Mouse (Mus musculus) layer of hippocampus, adult 9-10 months (tissue): Measurements from ENCODE around the gene Slc2a5.

ENCODE experiments used
- DNase-seq: peaks from one replicate; pipeline ENCODE4 v3.0.0; 2022; ENCODE audit warnings: low spot score

Gene Slc2a5

DNA sequence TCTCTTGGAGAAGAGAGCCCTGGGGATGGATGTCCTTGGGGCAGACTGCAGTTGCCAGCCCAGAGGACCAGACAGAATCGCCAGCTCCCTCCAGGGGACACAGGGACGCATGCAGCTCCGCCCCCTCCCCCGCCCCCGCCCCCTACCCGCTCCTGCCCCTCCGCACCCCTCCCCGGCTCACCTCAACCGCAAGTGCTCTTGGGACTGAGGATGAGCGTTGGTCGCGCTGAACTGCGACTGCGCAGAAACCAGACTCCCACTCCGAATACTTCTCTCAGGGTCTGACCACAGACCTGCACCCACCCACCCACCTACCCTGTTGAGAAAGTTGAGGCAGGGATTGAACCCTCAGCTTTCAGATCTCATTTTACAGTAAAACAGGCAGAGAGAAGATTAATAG lies at the start of gene Slc2a5:
Gene Slc2a5 (plus strand): TSS at position 229 of the 400 bp plus-strand sequence.
- no peak for DNase-seq

DNA sequence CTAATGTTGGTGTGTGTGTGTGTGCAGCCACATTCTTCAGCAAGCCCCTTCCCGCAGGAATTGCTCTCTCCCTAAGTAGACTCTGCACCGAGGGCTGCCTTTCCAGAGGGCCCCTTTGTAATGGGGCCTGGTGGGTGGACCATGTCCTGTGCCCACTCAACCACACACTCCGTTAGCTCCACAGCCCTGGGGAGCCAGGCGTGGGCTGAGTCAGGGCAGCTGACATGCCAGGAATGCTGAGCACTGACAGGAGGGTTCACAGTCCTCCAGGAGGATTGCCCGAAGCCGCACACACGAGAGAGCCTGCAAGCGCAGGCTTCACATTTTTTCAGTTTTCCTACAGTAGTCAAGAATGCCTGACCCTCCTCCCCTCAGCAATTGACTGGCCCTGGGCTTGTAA lies 48.9 kb upstream of the Slc2a5 start:
- DNase-seq, result no peak

DNA sequence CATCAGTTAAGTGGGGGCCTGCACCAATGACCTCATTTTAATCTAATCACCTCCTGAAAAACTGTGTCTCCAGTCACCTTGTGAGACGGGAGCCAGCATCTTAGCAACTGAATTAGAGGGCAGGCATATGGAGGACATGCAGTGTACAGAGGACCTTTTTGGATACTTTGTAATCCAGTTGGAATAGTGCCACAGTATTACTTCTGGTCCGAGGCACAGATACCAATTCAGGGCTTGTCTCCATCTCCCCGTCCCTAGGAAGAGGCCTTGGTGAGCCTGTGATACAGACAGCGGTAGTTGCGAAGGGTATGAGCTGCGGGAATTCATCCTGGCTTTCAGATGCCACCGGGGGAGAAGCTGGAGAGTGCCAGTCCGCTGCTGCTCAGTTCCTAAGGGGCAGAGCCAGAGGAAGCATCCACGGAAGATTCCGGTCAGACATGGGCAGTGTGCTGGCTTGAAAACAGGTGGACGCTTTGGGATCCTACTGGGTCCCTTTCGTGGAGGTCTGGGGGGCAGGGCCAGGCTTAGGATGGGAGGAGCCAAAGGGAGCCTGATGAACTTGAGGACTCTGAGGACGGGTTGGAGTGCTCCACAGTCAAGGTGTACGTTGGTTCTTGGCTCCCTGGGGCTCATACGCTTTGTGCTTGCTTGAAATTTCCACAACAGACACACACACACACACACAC lies 46.5 kb upstream of the Slc2a5 start:
- no peak for DNase-seq

DNA sequence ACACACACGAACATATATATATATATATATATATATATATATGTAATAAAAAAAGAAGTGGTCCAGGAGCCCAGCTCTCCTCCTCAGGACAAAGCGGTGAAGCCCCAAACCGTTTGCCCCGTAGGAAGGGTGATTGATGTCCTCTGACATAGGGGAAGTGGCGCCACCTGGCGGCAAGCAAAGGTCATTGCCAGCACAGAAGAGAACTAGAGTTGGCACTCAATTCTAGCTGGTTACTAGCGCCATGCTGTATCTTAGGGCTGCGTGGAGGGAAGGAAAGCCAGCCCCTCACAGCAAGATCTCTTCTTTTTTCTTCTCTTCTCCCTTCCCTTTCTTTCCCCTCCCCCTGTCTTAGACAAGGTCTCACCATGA lies 46.0 kb upstream of the Slc2a5 start:
- DNase-seq, result no peak

DNA sequence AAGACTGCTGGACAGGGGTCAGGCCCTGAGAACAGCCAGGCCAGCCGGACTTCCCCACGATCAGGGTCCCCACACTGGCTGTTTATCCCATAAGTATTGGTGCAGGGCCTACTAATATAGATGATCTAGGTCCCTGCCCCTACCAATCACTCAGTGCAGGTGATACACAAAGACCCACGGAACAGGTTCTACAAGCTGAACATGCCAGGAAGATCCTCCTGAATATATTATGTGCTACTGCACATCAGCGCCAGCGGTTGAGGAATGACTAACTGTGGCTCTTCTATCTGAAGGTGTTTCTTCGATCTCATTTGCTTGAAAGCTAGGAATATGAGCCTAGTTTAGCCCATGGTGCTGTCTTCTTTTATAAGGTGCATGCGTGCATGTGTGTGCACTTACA lies 43.7 kb upstream of the Slc2a5 start:
- DNase-seq, result no peak

DNA sequence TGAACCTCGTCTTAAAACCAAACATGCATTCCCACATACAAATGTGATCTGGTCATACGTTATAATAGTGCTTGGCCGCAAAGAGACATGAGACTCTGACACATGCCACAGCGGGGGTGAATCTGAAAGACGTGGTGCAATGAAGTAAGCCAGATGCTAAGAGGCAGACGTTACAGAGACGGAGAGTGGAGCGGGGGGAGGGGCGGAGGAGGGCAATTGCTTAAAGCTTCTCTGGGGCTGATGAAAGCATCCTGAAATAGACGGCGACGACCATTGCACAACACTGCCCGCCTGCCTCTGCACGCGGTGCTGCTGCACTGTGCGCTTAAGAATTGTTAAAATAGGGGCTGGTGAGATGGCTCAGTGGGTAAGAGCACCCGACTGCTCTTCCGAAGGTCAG lies 42.9 kb upstream of the Slc2a5 start:
- DNase-seq, result no peak

DNA sequence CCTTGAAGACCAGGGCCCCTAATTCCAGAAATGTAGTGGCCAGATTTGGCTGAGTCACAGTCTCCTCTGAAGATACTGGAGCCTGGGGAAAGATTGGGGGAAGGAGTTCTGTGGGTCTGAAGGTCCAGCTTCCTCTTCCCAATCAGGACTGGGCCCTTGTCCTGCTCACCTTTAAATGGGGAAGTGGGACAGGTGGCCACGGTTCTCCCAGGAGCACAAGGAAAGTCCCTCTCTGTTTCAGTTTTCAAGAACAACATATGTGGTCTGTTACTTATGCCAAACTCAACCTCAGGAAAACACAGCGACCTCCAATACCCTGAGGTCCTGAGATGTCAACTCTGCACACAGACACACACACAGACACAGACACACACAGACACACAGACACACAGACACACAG lies 40.4 kb upstream of the Slc2a5 start:
- DNase-seq, result no peak

DNA sequence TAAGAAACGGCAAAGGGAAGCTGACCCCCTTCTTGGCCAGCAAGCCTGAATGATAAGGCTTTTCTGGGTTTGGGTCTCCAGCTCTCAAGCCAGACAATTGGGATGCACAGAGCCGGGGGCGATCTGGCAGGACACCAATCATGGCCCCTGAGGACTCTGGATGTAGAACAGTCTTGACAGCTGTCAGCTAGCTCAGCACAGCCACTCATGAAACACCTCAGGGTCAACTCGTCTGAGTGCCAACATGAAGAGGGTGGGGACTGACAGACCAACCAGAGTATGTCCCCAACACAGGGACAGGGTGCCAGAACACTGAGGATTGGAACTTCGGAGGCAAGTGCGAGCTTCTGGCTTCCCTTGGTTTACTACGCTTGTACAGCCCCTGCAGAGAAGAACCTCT lies 39.8 kb upstream of the Slc2a5 start:
- no peak for DNase-seq

DNA sequence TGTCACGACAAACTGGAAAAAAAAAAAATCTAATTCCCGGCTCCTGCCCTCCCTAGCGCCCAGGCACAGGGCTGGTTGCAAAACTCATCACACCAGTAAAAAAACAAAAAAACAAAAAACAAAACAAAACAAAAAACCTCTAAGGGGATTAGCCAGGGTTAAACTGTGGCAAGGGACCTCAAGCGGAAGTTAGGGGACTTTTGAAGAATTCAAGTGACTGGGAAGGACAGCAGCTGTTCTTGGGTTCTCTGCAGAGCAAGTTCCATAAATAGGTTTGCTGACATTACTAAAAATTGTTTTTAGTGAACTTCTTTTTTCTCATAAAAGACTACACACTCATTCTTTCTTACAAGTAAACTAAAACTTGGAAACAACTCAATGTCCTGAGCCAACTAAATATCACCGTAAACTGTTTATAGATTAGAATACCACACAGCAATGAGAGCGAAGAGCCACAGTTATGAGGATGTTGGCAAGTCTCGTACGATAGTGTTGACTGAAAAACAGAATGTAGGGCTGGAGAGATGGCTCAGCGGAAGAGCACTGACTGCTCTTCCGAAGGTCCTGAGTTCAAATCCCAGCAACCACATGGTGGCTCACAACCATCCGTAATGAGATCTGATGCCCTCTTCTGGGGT lies 38.6 kb upstream of the Slc2a5 start:
- no peak for DNase-seq

DNA sequence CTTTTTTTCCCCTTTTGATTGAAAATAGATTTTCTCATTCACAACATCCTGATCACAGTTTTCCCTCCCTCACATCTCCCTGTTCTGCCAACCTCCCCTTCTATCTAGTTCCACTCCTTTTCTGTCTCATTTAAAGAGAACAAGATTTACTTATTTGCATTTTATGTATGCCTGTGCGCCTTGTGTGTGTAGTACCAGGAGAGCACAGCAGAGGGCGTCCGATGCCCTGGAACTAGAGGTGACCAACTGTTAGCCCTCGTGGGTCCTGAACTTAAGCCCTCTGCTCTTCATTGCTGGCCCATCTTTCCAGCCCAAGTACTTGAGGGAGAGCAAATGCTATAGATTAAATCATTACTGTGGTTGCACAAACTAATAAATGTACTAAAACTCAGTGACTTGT lies 33.7 kb upstream of the Slc2a5 start:
- no peak for DNase-seq

DNA sequence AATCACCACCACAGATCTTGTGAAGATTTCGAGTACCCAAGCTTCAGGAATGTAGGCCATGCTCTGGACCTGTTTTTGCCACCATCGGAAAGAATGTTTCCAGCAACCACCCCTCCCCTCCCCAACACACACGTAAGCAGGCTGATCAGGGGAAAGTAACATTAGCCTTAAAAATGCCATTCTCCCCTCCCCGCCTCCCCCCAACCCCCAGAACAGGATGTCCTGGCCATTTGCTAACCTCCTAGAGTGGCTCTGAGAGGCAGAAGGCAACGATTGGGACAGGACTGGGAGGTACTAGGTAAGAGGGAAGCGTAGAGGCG lies 32.3 kb upstream of the Slc2a5 start:
- DNase-seq, result no peak

DNA sequence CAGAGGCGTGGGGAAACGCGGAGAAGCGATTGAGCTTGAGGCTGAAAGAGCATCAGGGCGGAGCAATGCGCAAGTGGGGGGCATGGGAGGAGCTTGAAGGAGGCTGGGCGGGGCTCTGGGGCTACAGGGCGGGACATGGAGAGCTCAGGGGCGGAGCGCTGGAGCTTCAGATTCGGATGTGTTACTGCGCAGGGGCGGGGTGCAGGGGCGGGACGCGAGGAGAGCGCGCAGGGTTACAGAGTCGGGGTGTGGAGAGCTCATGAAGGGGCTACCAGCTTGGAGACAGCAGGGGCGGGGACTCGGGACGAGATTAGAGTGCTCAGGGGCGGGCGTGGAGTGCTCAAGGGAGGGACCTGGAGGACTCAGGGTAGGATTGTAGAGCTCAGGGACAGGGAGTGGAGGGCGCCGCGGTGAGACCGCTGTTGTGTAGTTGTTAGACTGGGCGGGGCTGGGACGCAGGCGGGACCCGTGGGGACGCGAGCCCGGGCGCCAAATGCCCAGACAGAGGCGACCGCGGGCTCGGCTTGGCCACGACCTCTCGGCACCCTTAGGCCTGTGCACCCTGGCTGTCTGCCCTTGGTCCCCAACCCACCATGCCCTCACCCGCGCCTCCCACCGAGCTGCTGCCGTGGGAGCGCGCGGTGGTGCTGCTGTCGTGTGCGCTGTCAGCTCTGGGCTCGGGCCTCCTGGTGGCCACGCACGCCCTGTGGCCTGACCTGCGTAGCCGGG lies 31.8 kb upstream of the Slc2a5 start, which contains the start of gene Gpr157:
Gene Gpr157 (plus strand): TSS at position 205 of the 729 bp plus-strand sequence.
- peak; percentile 62 for DNase-seq

DNA sequence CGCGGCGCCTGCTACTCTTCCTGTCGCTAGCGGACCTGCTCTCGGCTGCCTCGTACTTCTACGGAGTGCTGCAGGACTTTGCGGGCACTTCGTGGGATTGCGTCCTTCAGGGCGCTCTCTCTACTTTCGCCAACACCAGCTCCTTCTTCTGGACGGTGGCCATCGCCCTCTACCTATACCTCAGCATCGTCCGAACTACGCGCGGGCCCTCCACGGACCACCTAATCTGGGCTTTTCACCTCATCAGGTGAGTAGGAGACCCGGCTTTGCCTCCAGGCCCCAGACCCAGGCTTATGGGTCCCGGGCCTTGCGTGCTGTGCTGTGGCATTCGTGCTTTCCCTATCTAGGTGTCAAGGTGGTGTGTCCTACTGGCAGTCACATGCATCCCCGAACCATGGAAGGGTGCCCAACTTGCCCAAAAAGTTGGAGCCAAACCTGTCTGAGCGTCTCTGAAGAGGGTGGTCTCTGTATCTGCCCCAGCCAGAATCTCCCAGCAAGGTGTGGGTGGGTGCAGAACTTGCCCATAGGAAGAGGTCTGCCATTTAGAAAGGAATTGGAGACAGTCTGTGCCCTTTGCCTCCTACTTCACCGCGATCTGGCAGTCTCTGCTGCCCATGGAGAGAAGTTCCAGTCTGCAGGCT lies 31.1 kb upstream of the Slc2a5 start:
- DNase-seq, result no peak

DNA sequence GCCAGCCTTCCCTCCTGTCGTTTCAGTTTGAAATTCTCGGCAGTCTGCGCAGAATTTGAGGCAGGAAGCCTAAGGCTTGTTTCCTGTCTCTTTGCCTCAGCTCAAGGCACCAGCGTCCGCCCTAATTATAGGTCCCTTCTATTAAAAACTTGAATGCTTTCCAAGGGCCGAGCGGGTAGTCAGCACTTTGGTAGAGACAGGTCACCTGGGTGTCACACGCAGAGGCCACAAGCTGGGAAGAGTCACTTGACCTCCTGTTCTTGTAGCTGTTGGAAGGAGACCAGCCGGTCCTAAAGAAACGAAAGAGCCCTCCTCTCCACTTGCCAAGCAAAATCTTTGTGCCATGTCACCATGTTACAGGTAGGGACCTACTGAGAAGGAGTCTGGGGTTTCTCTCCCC lies 30.0 kb upstream of the Slc2a5 start:
- DNase-seq, result no peak

DNA sequence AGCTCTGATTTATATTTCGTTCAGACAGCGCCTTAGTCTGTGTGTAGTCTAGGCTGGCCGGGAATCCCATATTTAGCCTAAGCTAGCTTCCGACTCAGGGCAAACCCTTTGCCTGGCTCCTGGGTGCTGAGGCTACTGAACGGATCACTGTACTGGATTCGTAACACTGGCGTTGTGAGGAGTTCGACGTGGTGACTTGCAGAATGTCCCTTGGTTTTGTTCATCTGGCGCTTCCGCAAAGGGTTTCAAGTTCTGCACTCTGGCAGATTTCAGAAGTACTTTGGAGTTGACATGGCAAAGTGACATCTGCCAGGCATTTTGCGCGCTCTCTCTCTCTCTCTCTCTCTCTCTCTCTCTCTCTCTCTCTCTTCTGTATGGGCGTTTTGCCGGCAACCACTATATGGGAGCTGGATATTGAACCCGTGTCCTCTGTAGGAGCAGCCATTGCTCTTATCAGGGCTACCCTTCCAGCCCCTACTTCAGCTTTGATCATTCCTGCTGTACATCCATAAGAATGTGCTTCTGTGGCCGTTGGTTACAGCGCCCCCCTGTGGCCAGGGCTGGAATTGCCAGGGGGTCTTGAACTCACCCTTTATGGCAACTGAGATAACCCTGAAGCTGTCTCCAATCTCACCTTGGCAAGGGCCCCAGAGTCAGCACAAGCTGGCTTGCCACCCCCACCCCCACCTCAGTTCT lies 27.0 kb upstream of the Slc2a5 start:
- no peak for DNase-seq

DNA sequence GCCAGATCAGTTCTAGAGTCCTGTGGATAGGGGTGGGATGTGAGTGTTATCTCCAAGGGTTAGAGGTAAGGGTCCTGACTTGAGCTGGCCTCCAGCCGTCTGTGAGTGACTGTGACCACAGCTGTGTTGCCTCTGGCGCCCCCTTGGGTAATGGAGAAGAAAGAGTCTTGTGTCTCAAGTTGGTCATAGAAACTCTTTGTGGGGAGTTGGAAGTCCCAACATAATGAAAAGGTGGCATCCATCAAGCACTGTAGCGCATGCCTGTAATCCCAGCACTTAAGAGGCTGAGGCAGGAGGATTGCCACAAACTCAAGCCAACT lies 26.5 kb upstream of the Slc2a5 start:
- DNase-seq, result no peak

DNA sequence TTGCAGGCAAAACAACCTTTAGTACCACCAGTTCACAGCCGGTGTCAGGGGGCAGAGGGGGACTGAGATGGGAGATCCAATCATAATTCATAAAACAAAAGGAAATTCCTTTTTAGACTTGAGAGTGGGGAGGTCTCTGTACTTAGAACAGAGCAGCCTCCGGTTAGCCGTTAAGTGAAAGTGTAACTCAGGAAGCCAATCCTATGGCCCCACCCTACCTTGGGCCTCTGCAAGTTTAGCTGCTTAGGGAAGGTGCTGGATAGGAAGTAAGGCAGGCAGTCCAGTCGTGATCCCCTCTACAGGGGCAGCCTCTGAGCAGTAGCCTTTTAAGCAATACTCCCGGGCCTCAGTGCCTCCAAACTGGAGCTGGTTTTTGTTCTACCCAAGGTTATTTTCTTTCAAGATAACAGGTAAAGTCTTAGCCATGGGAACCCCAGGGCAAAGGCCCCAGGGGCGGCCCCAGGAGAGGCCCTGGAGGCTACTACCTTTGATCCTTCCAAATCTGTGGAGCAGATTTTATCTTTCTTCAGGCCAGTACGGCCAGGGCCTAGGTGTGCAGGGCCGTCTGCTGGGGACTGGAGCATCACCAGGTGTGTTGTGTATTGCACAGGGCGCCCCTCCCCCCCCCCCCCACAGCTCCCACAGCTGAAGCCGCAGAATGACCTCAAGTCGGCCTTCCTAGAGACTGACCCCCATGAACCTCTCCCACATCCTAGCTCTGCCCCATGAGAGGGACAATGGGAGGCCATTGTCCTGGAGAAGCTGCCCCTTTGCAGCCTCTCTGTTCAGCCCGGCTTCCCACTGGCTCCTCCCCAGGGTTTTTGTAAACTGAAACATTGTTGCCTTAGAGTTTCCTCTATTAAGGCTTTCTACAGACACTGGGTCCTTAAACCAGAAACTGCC lies 25.3 kb upstream of the Slc2a5 start:
- no peak for DNase-seq

DNA sequence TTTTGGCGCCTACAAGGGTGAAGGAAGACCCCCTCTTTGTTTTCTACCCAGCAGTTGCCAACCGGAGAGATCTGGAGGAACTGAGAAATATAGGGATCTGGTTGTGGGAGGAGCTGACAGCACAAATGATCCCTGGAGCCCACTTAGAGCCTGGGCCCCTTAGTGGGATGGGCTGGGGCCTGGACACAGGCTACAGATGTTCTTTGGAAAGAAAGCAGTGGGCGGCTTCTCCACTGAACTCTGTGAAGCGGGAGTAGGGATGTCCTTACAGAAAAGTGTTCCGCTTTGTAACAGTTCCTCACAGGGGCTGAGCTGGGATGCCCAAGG lies 24.7 kb upstream of the Slc2a5 start:
- DNase-seq, result no peak

DNA sequence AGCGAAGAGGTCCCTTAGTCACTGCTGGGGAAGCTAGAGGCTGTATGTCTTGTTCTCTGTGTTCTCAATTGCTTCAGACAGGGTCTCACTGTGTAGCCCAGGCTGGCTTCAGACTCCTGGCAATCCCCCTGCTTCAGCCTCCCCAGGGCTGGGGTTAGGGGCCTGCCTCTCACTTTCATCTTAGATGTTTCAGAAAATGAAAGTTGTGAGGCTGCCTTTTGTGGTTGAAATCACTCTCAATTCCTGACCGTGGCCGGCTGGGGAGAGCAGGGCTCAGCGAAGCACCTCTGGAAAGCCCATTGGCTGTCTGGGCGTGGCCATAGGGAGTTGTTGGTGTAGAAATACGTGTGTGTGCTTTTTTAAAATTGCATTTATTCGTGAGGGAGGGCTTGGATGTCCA lies 22.8 kb upstream of the Slc2a5 start:
- DNase-seq, result no peak

DNA sequence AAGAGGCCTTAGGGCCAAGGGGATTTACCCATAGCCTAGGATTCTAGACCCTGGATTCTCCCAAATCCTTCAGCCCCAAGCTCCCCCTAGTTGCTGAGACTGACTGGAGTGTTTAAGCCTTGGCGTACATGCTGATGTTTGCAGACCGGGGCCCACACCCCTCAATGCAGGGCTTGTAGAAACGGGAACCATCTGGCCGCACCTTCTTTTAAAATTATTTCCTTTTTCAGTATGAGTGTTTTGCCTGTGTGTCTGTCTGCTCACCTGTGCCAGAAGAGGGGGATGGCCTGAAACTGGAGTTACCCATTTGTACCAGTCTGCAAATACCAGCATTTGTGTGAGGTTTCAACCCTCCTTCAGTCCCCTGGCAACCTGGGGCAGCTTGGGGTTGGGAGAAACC lies 21.2 kb upstream of the Slc2a5 start:
- DNase-seq, result no peak

DNA sequence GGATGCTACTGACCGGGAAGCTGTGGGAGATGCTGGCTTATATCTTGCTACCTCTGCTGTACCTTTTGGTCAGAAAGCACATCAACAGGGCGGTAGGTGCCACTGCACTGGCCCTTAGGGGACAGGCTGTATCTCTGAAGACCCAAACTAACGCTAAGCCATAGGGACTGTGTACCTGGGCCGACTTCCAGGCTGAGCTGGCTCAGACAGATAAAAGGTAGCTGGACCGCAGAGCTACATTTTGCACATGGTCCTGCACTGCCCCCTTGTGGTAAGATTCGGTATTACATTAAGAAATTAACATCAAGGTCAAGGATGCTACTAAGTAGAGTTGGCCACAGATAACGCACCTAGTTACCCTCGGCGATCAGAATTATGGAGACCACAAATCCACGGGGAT lies 20.2 kb upstream of the Slc2a5 start:
- DNase-seq, result peak; percentile 81

DNA sequence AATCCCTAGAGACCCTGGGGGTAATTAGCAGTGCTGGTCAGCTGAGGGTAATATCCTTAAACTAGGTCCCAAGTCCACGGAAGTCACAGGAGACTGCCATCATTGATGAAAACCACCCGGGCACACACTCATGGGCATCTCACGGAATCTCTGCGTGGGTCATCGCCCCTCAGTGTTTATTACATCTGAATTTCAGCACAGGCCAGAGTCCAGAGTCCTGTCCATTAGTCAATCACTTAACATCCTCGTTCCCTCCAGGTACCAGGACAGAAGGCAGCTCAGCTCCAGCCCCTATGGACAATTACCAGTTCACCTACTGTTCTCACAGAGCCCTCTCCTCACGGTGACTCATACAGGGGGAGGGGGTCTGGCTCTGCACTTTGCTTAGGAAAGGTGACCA lies 16.3 kb upstream of the Slc2a5 start:
- DNase-seq, result no peak
